11 mouse cellular contexts compared by ENCODE assay signal in genomic region chr5:30919831-30920614, GRCm38 (mm10). TPM values are rescaled to one million over a fixed set of nuclear protein-coding genes. Genes with fewer than 3 reads are reported as not detected.
DNase-seq lines count a peak whose midpoint lies in the region; ATAC-seq and TF ChIP-seq lines count a peak whose summit lies in the region.
"Had no signal": no experiment of that assay in that cellular context is flagged by ENCODE, and none has a peak within 500 bp of the region (broad histone marks: within the 10 kb centered on the region; RNA-seq: fewer than 3 reads in every experiment).

No protein-coding gene starts in this region.

- TF ChIP-seq EP300 in stomach, postnatal 0 days (optimal IDR thresholded peaks at IDR 0.05), result no peak

- H3K27me3 ChIP-seq in heart, embryonic 11.5 days (ENCODE audit: control insufficient read depth, insufficient read depth, low read length), result no peaks in the 10 kb centered on the region
- H3K27me3 ChIP-seq in midbrain, embryonic 14.5 days (ENCODE audit: control insufficient read depth, insufficient read depth, low read length), result no peaks in the 10 kb centered on the region; the same call in 1 of the 2 replicates
- H3K27me3 ChIP-seq in midbrain, embryonic 13.5 days, result peaks cover 11% of the 10 kb centered on the region
- no peaks in the 10 kb centered on the region for H3K27me3 ChIP-seq in intestine, embryonic 16.5 days (replicated peaks; ENCODE audit: control insufficient read depth, insufficient read depth, low read length)
- no peaks in the 10 kb centered on the region for H3K27me3 ChIP-seq in stomach, postnatal 0 days (ENCODE audit: control insufficient read depth, insufficient read depth, low read length)
- H3K27me3 ChIP-seq: midbrain, embryonic 15.5 days had no signal

- H3K36me3 ChIP-seq in heart, embryonic 11.5 days (ENCODE audit: control insufficient read depth, insufficient read depth, low read length), result peaks cover 11% of the 10 kb centered on the region
- H3K36me3 ChIP-seq in midbrain, embryonic 14.5 days (ENCODE audit: control insufficient read depth, insufficient read depth, low read length), result no peaks in the 10 kb centered on the region
- no peaks in the 10 kb centered on the region for H3K36me3 ChIP-seq in midbrain, embryonic 13.5 days
- no peaks in the 10 kb centered on the region; the same call in 1 of the 2 replicates for H3K36me3 ChIP-seq in intestine, embryonic 16.5 days (ENCODE audit: control insufficient read depth, insufficient read depth, low read length)
- peaks cover 16% of the 10 kb centered on the region for H3K36me3 ChIP-seq in stomach, postnatal 0 days (ENCODE audit: control insufficient read depth, insufficient read depth, low read length)
- H3K36me3 ChIP-seq: midbrain, embryonic 15.5 days had no signal

- no peak for TF ChIP-seq CTCF in stomach, postnatal 0 days (IDR thresholded peaks at IDR 0.05; ENCODE audit: low read depth)

- 74% methylated on average over 11 of the region's 11 CpGs for WGBS in heart, embryonic 11.5 days (ENCODE audit: insufficient replicate concordance)
- 74% methylated on average over 11 of the region's 11 CpGs for WGBS in midbrain, embryonic 14.5 days
- 76% methylated on average over 11 of the region's 11 CpGs for WGBS in midbrain, embryonic 13.5 days
- WGBS in intestine, embryonic 16.5 days, result 62% methylated on average over 11 of the region's 11 CpGs
- WGBS in stomach, postnatal 0 days, result 63% methylated on average over 11 of the region's 11 CpGs

- H3K4me3 ChIP-seq in heart, embryonic 11.5 days (ENCODE audit: low read depth, low read length), result no peak overlapping the region
- no peak overlapping the region for H3K4me3 ChIP-seq in midbrain, embryonic 14.5 days (replicated peaks; ENCODE audit: low read depth, low read length)
- no peak overlapping the region for H3K4me3 ChIP-seq in midbrain, embryonic 13.5 days (replicated peaks)
- H3K4me3 ChIP-seq in intestine, embryonic 16.5 days (ENCODE audit: low read length), result no peak overlapping the region
- no peak overlapping the region for H3K4me3 ChIP-seq in stomach, postnatal 0 days (ENCODE audit: low read depth, low read length)
- H3K4me3 ChIP-seq: midbrain, embryonic 15.5 days had no signal

- intact Hi-C loops in heart, postnatal 14 days (cut with DNase I), result loop anchor here (2.0 to 5.0 kb wide), 2 partner anchors 37 to 113 kb away; no protein-coding TSS in a partner anchor

- DNase-seq in heart, postnatal 14 days, result no peak
- peak; percentile 13 for DNase-seq in midbrain, embryonic 14.5 days
- DNase-seq in stomach, postnatal 0 days (ENCODE audit: low spot score), result no peak
- no peak for DNase-seq in adrenal gland, adult 8-10 months
- DNase-seq: adrenal gland, postnatal 10 days had no signal

- H3K9me3 ChIP-seq in heart, embryonic 11.5 days (replicated peaks; ENCODE audit: control insufficient read depth, low read length), result no peaks in the 10 kb centered on the region
- H3K9me3 ChIP-seq in midbrain, embryonic 14.5 days (ENCODE audit: control insufficient read depth, low read length), result no peaks in the 10 kb centered on the region
- H3K9me3 ChIP-seq in midbrain, embryonic 13.5 days, result no peaks in the 10 kb centered on the region
- H3K9me3 ChIP-seq in intestine, embryonic 16.5 days (ENCODE audit: control insufficient read depth, low read length), result no peaks in the 10 kb centered on the region
- no peaks in the 10 kb centered on the region for H3K9me3 ChIP-seq in stomach, postnatal 0 days (ENCODE audit: control insufficient read depth, low read length)
- H3K9me3 ChIP-seq: midbrain, embryonic 15.5 days had no signal

- ATAC-seq in heart, embryonic 11.5 days (replicated peaks; ENCODE audit: insufficient number of reproducible peaks, low FRiP score, low TSS enrichment), result no peak
- ATAC-seq in midbrain, embryonic 14.5 days (ENCODE audit: low FRiP score, low TSS enrichment), result no peak
- ATAC-seq in midbrain, embryonic 13.5 days, result no peak
- ATAC-seq in intestine, embryonic 16.5 days, result no peak; the same call in 1 of the 2 replicates
- ATAC-seq in stomach, postnatal 0 days (ENCODE audit: low FRiP score, low TSS enrichment), result no peak
- ATAC-seq in granulocyte monocyte progenitor cell, adult 5-6 weeks (replicated peaks; ENCODE audit: poor library complexity, severe bottlenecking), result no peak

- no peak overlapping the region for H3K27ac ChIP-seq in heart, embryonic 11.5 days (ENCODE audit: low read depth, low read length)
- no peak overlapping the region for H3K27ac ChIP-seq in midbrain, embryonic 14.5 days (replicated peaks; ENCODE audit: low read depth, low read length)
- H3K27ac ChIP-seq in midbrain, embryonic 13.5 days, result no peak overlapping the region
- H3K27ac ChIP-seq in intestine, embryonic 16.5 days (ENCODE audit: low read length), result peak overlapping the region; percentile 45
- H3K27ac ChIP-seq in stomach, postnatal 0 days (replicated peaks), result peak overlapping the region; percentile 35
- H3K27ac ChIP-seq: midbrain, embryonic 15.5 days had no signal

- H3K9ac ChIP-seq in heart, embryonic 11.5 days (ENCODE audit: low read depth, low read length), result no peak overlapping the region
- H3K9ac ChIP-seq in midbrain, embryonic 14.5 days (replicated peaks; ENCODE audit: low read length), result no peak overlapping the region
- no peak overlapping the region for H3K9ac ChIP-seq in midbrain, embryonic 13.5 days (replicated peaks)
- peak overlapping the region; percentile 43; the same call in 1 of the 2 replicates for H3K9ac ChIP-seq in intestine, embryonic 16.5 days (ENCODE audit: low read depth, low read length)
- no peak overlapping the region for H3K9ac ChIP-seq in stomach, postnatal 0 days (ENCODE audit: low read length)
- H3K9ac ChIP-seq: midbrain, embryonic 15.5 days had no signal

- peaks cover 37% of the 10 kb centered on the region for H3K4me1 ChIP-seq in heart, embryonic 11.5 days (ENCODE audit: control insufficient read depth, insufficient read depth, low read length)
- H3K4me1 ChIP-seq in midbrain, embryonic 14.5 days (ENCODE audit: control insufficient read depth, insufficient read depth, low read length), result peaks cover 13% of the 10 kb centered on the region
- peaks cover 24% of the 10 kb centered on the region for H3K4me1 ChIP-seq in midbrain, embryonic 13.5 days (replicated peaks)
- H3K4me1 ChIP-seq in intestine, embryonic 16.5 days (ENCODE audit: control insufficient read depth, insufficient read depth, low read length), result peaks cover 36% of the 10 kb centered on the region
- H3K4me1 ChIP-seq in stomach, postnatal 0 days (replicated peaks; ENCODE audit: control insufficient read depth, insufficient read depth), result no peaks in the 10 kb centered on the region; the same call in 1 of the 2 replicates

- peak overlapping the region; percentile 73; the same call in 1 of the 2 replicates for H3K4me2 ChIP-seq in heart, embryonic 11.5 days
- no peak overlapping the region for H3K4me2 ChIP-seq in midbrain, embryonic 14.5 days (ENCODE audit: low read length)
- H3K4me2 ChIP-seq in midbrain, embryonic 13.5 days (replicated peaks), result no peak overlapping the region
- 0 out of 2 replicates have a peak overlapping the region, but pooled peaks have one; percentile 89 for H3K4me2 ChIP-seq in intestine, embryonic 16.5 days (ENCODE audit: low read depth, low read length)
- peak overlapping the region; percentile 77; the same call in 1 of the 2 replicates for H3K4me2 ChIP-seq in stomach, postnatal 0 days (replicated peaks; ENCODE audit: low read depth)

RNA-seq across cellular contexts. Expression of gene Khk, which starts 1.2 kb away (rescaled TPM):
- polyA plus RNA-seq in heart, embryonic 11.5 days (2014; fragmentation: Nextera tagmentation; extraction: Ambion mirVana), result 10.1 and 11.3 TPM in 2 replicates
- total RNA-seq in heart, postnatal 14 days (2021), result 10 to 100 TPM; 15.4 TPM
- polyA plus RNA-seq in midbrain, embryonic 14.5 days (2014; fragmentation: Nextera tagmentation; extraction: Ambion mirVana), result 7.0 and 7.4 TPM in 2 replicates
- 5.6 and 6.8 TPM in 2 replicates for polyA plus RNA-seq in midbrain, embryonic 13.5 days (2015; fragmentation: Nextera tagmentation; extraction: Ambion mirVana)
- polyA plus RNA-seq in intestine, embryonic 16.5 days (2015; fragmentation: Nextera tagmentation; extraction: Ambion mirVana), result 26.9 and 32.5 TPM in 2 replicates
- 28.4 and 33.6 TPM in 2 replicates for polyA plus RNA-seq in stomach, postnatal 0 days (2015; fragmentation: Nextera tagmentation; extraction: Ambion mirVana)
- 10 to 100 TPM; 60.9 to 74.4 (median 69.4) TPM for total RNA-seq in adrenal gland, adult 8-10 months (2022)
- 84.7 and 111 TPM in 2 replicates for total RNA-seq in granulocyte monocyte progenitor cell, adult 5-6 weeks (2014; fragmentation: Nextera tagmentation)
- 66.4 and 80.2 TPM in 2 replicates for total RNA-seq in granulocyte monocyte progenitor cell, adult 5-6 weeks (2017)

RNA-seq across cellular contexts. Expression of gene Emilin1, which starts 6.8 kb away (rescaled TPM):
- 90.5 and 123 TPM in 2 replicates for polyA plus RNA-seq in heart, embryonic 11.5 days (2014; fragmentation: Nextera tagmentation; extraction: Ambion mirVana)
- 10 to 100 TPM; 38.9 to 46.9 TPM for total RNA-seq in heart, postnatal 14 days (2021)
- polyA plus RNA-seq in midbrain, embryonic 14.5 days (2014; fragmentation: Nextera tagmentation; extraction: Ambion mirVana), result 3.7 and 11.2 TPM in 2 replicates
- 14.1 and 16.6 TPM in 2 replicates for polyA plus RNA-seq in midbrain, embryonic 13.5 days (2015; fragmentation: Nextera tagmentation; extraction: Ambion mirVana)
- polyA plus RNA-seq in intestine, embryonic 16.5 days (2015; fragmentation: Nextera tagmentation; extraction: Ambion mirVana), result 173 and 177 TPM in 2 replicates
- polyA plus RNA-seq in stomach, postnatal 0 days (2015; fragmentation: Nextera tagmentation; extraction: Ambion mirVana), result 85.6 and 97.0 TPM in 2 replicates
- 10 to 100 TPM; 48.7 to 62.4 (median 51.8) TPM for total RNA-seq in adrenal gland, adult 8-10 months (2022)
- 78.8 and 147 TPM in 2 replicates for total RNA-seq in granulocyte monocyte progenitor cell, adult 5-6 weeks (2014; fragmentation: Nextera tagmentation)
- total RNA-seq in granulocyte monocyte progenitor cell, adult 5-6 weeks (2017), result 124 and 152 TPM in 2 replicates

RNA-seq across cellular contexts. Expression of gene Ost4, which starts 12.4 kb away (rescaled TPM):
- 445 and 470 TPM in 2 replicates for polyA plus RNA-seq in heart, embryonic 11.5 days (2014; fragmentation: Nextera tagmentation; extraction: Ambion mirVana)
- 100 to 1,000 TPM; 145 to 146 TPM for total RNA-seq in heart, postnatal 14 days (2021)
- 246 and 266 TPM in 2 replicates for polyA plus RNA-seq in midbrain, embryonic 14.5 days (2014; fragmentation: Nextera tagmentation; extraction: Ambion mirVana)
- 270 and 306 TPM in 2 replicates for polyA plus RNA-seq in midbrain, embryonic 13.5 days (2015; fragmentation: Nextera tagmentation; extraction: Ambion mirVana)
- 459 and 477 TPM in 2 replicates for polyA plus RNA-seq in intestine, embryonic 16.5 days (2015; fragmentation: Nextera tagmentation; extraction: Ambion mirVana)
- 368 and 397 TPM in 2 replicates for polyA plus RNA-seq in stomach, postnatal 0 days (2015; fragmentation: Nextera tagmentation; extraction: Ambion mirVana)
- total RNA-seq in adrenal gland, adult 8-10 months (2022), result 100 to 1,000 TPM; 210 to 235 (median 214) TPM
- 361 and 454 TPM in 2 replicates for total RNA-seq in granulocyte monocyte progenitor cell, adult 5-6 weeks (2014; fragmentation: Nextera tagmentation)
- 300 and 325 TPM in 2 replicates for total RNA-seq in granulocyte monocyte progenitor cell, adult 5-6 weeks (2017)

RNA-seq across cellular contexts. Expression of gene Cgref1, which starts 25.4 kb away (rescaled TPM):
- 4.4 and 5.4 TPM in 2 replicates for polyA plus RNA-seq in heart, embryonic 11.5 days (2014; fragmentation: Nextera tagmentation; extraction: Ambion mirVana)
- total RNA-seq in heart, postnatal 14 days (2021), result under 1 TPM; 0.39 to 0.45 TPM
- 43.0 and 55.3 TPM in 2 replicates for polyA plus RNA-seq in midbrain, embryonic 14.5 days (2014; fragmentation: Nextera tagmentation; extraction: Ambion mirVana)
- polyA plus RNA-seq in midbrain, embryonic 13.5 days (2015; fragmentation: Nextera tagmentation; extraction: Ambion mirVana), result 23.0 TPM in 2 replicates
- polyA plus RNA-seq in intestine, embryonic 16.5 days (2015; fragmentation: Nextera tagmentation; extraction: Ambion mirVana), result 67.0 and 88.7 TPM in 2 replicates
- polyA plus RNA-seq in stomach, postnatal 0 days (2015; fragmentation: Nextera tagmentation; extraction: Ambion mirVana), result 22.5 and 24.8 TPM in 2 replicates
- total RNA-seq in adrenal gland, adult 8-10 months (2022), result 1 to 10 TPM; 1.0 to 3.0 (median 1.8) TPM
- total RNA-seq in granulocyte monocyte progenitor cell, adult 5-6 weeks (2014; fragmentation: Nextera tagmentation), result not detected in 2 replicates
- 0.62 TPM in 1 of 2 replicates, not detected in the other for total RNA-seq in granulocyte monocyte progenitor cell, adult 5-6 weeks (2017)
- total RNA-seq: common myeloid progenitor, adult 5-6 weeks had no signal

RNA-seq across cellular contexts. Expression of gene Agbl5, which starts 31.5 kb away (rescaled TPM):
- polyA plus RNA-seq in heart, embryonic 11.5 days (2014; fragmentation: Nextera tagmentation; extraction: Ambion mirVana), result 12.9 and 14.5 TPM in 2 replicates
- total RNA-seq in heart, postnatal 14 days (2021), result 1 to 10 TPM; 5.9 to 8.3 TPM
- polyA plus RNA-seq in midbrain, embryonic 14.5 days (2014; fragmentation: Nextera tagmentation; extraction: Ambion mirVana), result 25.9 and 27.8 TPM in 2 replicates
- 23.3 and 29.2 TPM in 2 replicates for polyA plus RNA-seq in midbrain, embryonic 13.5 days (2015; fragmentation: Nextera tagmentation; extraction: Ambion mirVana)
- polyA plus RNA-seq in intestine, embryonic 16.5 days (2015; fragmentation: Nextera tagmentation; extraction: Ambion mirVana), result 13.9 and 16.3 TPM in 2 replicates
- polyA plus RNA-seq in stomach, postnatal 0 days (2015; fragmentation: Nextera tagmentation; extraction: Ambion mirVana), result 6.9 and 9.1 TPM in 2 replicates
- total RNA-seq in adrenal gland, adult 8-10 months (2022), result 10 to 100 TPM in 3 of 4 experiments, 1 to 10 TPM in 1; 9.9 to 22.6 (median 17.7) TPM
- total RNA-seq in granulocyte monocyte progenitor cell, adult 5-6 weeks (2014; fragmentation: Nextera tagmentation), result 8.9 and 27.6 TPM in 2 replicates
- 7.7 and 12.5 TPM in 2 replicates for total RNA-seq in granulocyte monocyte progenitor cell, adult 5-6 weeks (2017)

Comparison
In these comparisons a context has a peak if more than half of its experiments do, and no peak if none do; other contexts are left out.
1. H3K27ac ChIP-seq: peak in intestine, embryonic 16.5 days (single experiment) and stomach, postnatal 0 days (single experiment); none in heart, embryonic 11.5 days (single experiment), midbrain, embryonic 14.5 days (single experiment) and midbrain, embryonic 13.5 days (single experiment).
2. H3K4me2 ChIP-seq: peak in heart, embryonic 11.5 days (single experiment), intestine, embryonic 16.5 days (single experiment) and stomach, postnatal 0 days (single experiment); none in midbrain, embryonic 14.5 days (single experiment) and midbrain, embryonic 13.5 days (single experiment).